Mouse (Mus musculus): ENCODE measurements at regions not wholly inside any gene's neighbourhood (a gene's known extent, or its start where the extent isn't known, plus 50 kb on each side); places are given as distances from the start of the nearest gene placed in this dataset.

GRCm38 (mm10) chr15:96768301-96768993, 68.9 kb upstream of the Slc38a2 start:
- no peak for DNase-seq

GRCm38 (mm10) chr15:96767188-96767587, 67.7 kb upstream of the Slc38a2 start:
- DNase-seq = no peak

- DNase-seq = no peak
Observed at GRCm38 (mm10) chr15:96766238-96766637, 66.7 kb upstream of the Slc38a2 start.

GRCm38 (mm10) chr15:96763611-96764010, 64.1 kb upstream of the Slc38a2 start:
- DNase-seq = no peak

GRCm38 (mm10) chr15:96759078-96759995, 59.8 kb upstream of the Slc38a2 start:
- no peak for DNase-seq

- no peak for DNase-seq
Observed at GRCm38 (mm10) chr15:96757446-96758198, 58.1 kb upstream of the Slc38a2 start.

- no peak for DNase-seq
Observed at GRCm38 (mm10) chr15:96756456-96756855, 56.9 kb upstream of the Slc38a2 start.

GRCm38 (mm10) chr15:96755951-96756350, 56.4 kb upstream of the Slc38a2 start:
- DNase-seq = no peak

GRCm38 (mm10) chr15:96755322-96755942, 55.9 kb upstream of the Slc38a2 start:
- DNase-seq = no peak

GRCm38 (mm10) chr15:96754079-96754478, 54.5 kb upstream of the Slc38a2 start:
- no peak for DNase-seq

GRCm38 (mm10) chr15:96752719-96753118, 53.2 kb upstream of the Slc38a2 start:
- no peak for DNase-seq

GRCm38 (mm10) chr15:96752062-96752358, 52.5 kb upstream of the Slc38a2 start:
- DNase-seq = no peak

- no peak for DNase-seq
Observed at GRCm38 (mm10) chr15:96751243-96752061, 51.9 kb upstream of the Slc38a2 start.

- DNase-seq = no peak
Observed at GRCm38 (mm10) chr15:96749534-96750256, 50.2 kb upstream of the Slc38a2 start.

Measured in embryo, embryonic 11 days (tissue).